Mouse (Mus musculus): Measurements from ENCODE around the gene Ttc25. TPM values are rescaled to one million over a fixed set of nuclear protein-coding genes. Genes with fewer than 3 reads are reported as not detected.

Ttc25 gene
- polyA plus RNA-seq, 1 experiment from 2014 or later: 1.2 TPM

GRCm38 (mm10) chr11:100516291-100516690, 29.1 kb upstream of the Ttc25 start:
- Histone ChIP-seq H3K27ac (no peak overlapping the region), H3K4me1 (replicated peaks) (no peaks in the 10 kb centered on the region), H3K9me3 (no peaks in the 10 kb centered on the region), H3K36me3 (peaks cover 99% of the 10 kb centered on the region), H3K27me3 (no peaks in the 10 kb centered on the region), H3K4me3 (replicated peaks) (no peak overlapping the region), H3K4me2 (no peak overlapping the region), H3K9ac (replicated peaks) (no peak overlapping the region; the same call in 1 of the 2 replicates)
- 77% methylated on average over 9 of the region's 9 CpGs for WGBS
- no peak for ATAC-seq (ENCODE audit: insufficient number of reproducible peaks, insufficient read depth, low FRiP score, low TSS enrichment, low read depth)

GRCm38 (mm10) chr11:100518188-100518591, 27.2 kb upstream of the Ttc25 start:
- H3K27me3 ChIP-seq: no peaks in the 10 kb centered on the region
- 61% methylated on average over 5 of the region's 5 CpGs for WGBS
- 0 out of 2 replicates have a peak overlapping the region, but pooled peaks have one; percentile 45 for H3K27ac ChIP-seq
- no peak for ATAC-seq (ENCODE audit: insufficient number of reproducible peaks, insufficient read depth, low FRiP score, low TSS enrichment, low read depth)
- peaks cover 100% of the 10 kb centered on the region for H3K36me3 ChIP-seq
- H3K9me3 ChIP-seq: no peaks in the 10 kb centered on the region
- H3K4me3 ChIP-seq (replicated peaks): no peak overlapping the region
- H3K4me2 ChIP-seq: no peak overlapping the region
- H3K9ac ChIP-seq (replicated peaks): no peak overlapping the region
- H3K4me1 ChIP-seq (replicated peaks): no peaks in the 10 kb centered on the region

DNA sequence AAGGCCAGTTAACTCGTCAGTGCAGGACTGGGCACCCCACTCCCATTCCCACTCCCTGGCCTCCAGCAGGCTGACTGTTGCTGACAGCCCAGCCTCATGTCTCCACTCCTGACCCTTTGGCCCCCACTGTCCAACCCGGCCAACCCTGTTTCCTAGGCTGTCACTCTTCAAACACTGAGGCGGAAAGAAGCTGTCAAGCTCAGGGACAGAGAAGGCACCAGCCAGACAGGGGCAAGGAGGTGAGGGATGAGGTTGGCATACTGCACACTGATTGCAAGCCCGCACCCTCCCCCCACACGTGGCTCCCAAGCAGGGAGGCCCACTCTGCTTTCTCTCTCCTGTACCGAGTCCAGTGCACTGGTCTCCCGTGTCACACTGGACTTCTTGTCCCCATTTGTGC, 26.2 kb upstream of the Ttc25 start:
- H3K4me3 ChIP-seq (replicated peaks): no peak overlapping the region
- H3K4me1 ChIP-seq (replicated peaks): no peaks in the 10 kb centered on the region
- no peak for ATAC-seq (ENCODE audit: insufficient number of reproducible peaks, insufficient read depth, low FRiP score, low TSS enrichment, low read depth)
- H3K27ac ChIP-seq: no peak overlapping the region
- peaks cover 100% of the 10 kb centered on the region for H3K36me3 ChIP-seq
- no peaks in the 10 kb centered on the region for H3K9me3 ChIP-seq
- WGBS: 85% methylated on average over 7 of the region's 7 CpGs
- H3K4me2 ChIP-seq: no peak overlapping the region
- H3K27me3 ChIP-seq: no peaks in the 10 kb centered on the region
- H3K9ac ChIP-seq (replicated peaks): no peak overlapping the region

- Histone ChIP-seq H3K36me3 (peaks cover 88% of the 10 kb centered on the region), H3K4me2 (no peak overlapping the region), H3K27me3 (no peaks in the 10 kb centered on the region), H3K4me1 (replicated peaks) (peaks cover 13% of the 10 kb centered on the region), H3K27ac (no peak overlapping the region), H3K9ac (replicated peaks) (no peak overlapping the region), H3K4me3 (replicated peaks) (no peak overlapping the region), H3K9me3 (no peaks in the 10 kb centered on the region)
- no peak for ATAC-seq (ENCODE audit: insufficient number of reproducible peaks, insufficient read depth, low FRiP score, low TSS enrichment, low read depth)
- WGBS: 78% methylated on average over 15 of the region's 15 CpGs
Measured at GRCm38 (mm10) chr11:100520838-100521237, 24.6 kb upstream of the Ttc25 start.

DNA sequence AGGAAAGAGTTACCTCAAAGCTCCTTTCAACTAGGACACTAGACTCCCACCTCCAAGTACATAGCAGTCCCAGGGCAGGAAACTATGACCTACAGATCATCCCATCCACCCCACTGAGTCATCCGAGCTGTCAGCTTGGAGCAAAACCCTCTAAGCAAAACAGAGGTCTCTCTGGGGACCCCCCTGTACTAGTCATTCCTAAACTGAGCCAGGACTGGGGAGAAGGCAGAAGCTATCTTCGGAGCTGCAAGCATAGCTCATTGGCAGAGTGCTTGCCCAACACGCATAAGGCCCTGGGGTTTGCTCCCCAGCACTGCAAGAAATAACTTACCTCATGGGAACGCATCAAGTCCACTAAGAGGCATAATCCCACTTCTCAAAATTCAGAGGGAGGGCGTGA, 21.0 kb upstream of the Ttc25 start:
- Histone ChIP-seq H3K4me3 (replicated peaks) (no peak overlapping the region), H3K4me2 (no peak overlapping the region), H3K9me3 (no peaks in the 10 kb centered on the region), H3K4me1 (replicated peaks) (peaks cover 27% of the 10 kb centered on the region), H3K27me3 (no peaks in the 10 kb centered on the region), H3K36me3 (peaks cover 53% of the 10 kb centered on the region), H3K9ac (replicated peaks) (no peak overlapping the region), H3K27ac (no peak overlapping the region)
- no peak for ATAC-seq (ENCODE audit: insufficient number of reproducible peaks, insufficient read depth, low FRiP score, low TSS enrichment, low read depth)
- 86% methylated on average over 5 of the region's 5 CpGs for WGBS

DNA sequence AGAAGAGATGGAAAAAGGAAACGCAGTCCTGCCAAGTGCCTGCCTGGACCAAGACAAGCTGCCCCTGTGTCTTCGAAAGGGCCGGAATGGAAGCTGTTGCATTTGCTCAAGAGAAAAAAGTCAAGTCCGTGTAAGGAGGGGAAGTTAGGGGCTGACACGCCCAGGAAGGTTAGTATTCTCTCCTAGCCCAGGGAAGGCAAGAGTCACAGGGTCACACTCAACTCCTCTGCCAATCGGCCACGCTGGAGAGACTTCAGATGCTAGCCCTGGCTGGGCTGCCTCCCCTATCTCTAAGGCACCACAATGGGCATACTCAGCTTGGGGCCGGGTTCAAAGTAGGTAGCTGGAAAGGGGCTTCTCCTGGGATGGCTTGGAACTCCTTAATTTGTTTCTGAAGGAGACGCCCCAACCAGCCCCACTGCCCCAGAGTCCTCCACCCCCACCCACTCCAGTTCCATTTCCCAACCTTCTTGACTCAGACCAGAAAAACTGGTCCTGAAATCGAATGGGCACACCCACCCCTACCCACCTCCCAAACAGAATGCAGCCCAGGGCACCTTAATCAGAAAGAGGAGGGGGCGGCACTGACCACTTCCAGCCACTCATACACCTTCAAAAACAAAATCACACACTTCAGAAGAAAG, 20.3 kb upstream of the Ttc25 start:
- Histone ChIP-seq H3K4me2 (peak overlapping the region; percentile 93), H3K4me1 (replicated peaks) (peaks cover 27% of the 10 kb centered on the region), H3K27ac (no peak overlapping the region), H3K9ac (replicated peaks) (0 out of 2 replicates have a peak overlapping the region, but pooled peaks have one; percentile 34), H3K36me3 (peaks cover 45% of the 10 kb centered on the region), H3K9me3 (no peaks in the 10 kb centered on the region), H3K27me3 (no peaks in the 10 kb centered on the region), H3K4me3 (replicated peaks) (peak overlapping the region; percentile 79)
- 62% methylated on average over 11 of the region's 11 CpGs for WGBS
- no peak for ATAC-seq (ENCODE audit: insufficient number of reproducible peaks, insufficient read depth, low FRiP score, low TSS enrichment, low read depth)

DNA sequence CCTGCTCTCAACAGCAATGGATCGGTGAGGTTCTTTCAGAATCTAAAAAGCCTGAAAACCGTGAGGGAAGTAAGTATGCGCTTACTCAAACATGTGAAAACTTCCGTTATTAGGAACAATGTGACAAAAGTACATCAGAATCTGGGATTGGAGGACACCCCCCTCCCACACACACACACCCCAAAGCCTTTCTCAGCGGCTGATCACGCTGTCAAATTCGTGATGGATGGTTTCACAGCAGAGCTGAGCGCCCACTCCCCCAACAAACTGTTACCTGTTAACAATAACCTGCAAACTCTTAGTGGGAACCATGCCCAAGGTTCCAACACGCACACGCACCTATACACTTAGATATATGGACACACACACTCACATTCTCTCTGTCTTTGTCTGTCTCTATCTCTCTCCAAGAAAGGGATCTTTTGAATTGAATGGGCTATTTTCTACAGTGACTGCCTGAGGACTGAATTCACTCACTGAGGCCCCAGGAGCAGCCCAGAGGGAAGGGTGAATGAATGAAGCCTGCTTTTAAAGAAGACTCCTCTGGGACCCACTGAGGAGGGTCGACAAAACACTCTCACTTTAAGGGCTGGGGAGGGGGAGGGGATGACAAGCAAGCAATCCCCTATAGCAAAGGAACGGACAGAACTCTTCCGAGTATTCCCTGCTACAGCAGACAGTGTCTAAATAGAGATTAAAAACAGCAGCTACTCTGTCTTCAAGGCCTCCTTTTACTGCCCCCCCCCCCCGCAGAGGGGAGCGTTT, 19.2 kb upstream of the Ttc25 start:
- Histone ChIP-seq H3K9ac (replicated peaks) (peak overlapping the region; percentile 75), H3K4me3 (replicated peaks) (peak overlapping the region; percentile 79), H3K27me3 (no peaks in the 10 kb centered on the region), H3K9me3 (no peaks in the 10 kb centered on the region), H3K36me3 (peaks cover 34% of the 10 kb centered on the region), H3K4me1 (replicated peaks) (peaks cover 27% of the 10 kb centered on the region), H3K27ac (no peak overlapping the region), H3K4me2 (peak overlapping the region; percentile 93)
- 13% methylated on average over 15 of the region's 15 CpGs for WGBS
- ATAC-seq (ENCODE audit: insufficient number of reproducible peaks, insufficient read depth, low FRiP score, low TSS enrichment, low read depth): no peak

DNA sequence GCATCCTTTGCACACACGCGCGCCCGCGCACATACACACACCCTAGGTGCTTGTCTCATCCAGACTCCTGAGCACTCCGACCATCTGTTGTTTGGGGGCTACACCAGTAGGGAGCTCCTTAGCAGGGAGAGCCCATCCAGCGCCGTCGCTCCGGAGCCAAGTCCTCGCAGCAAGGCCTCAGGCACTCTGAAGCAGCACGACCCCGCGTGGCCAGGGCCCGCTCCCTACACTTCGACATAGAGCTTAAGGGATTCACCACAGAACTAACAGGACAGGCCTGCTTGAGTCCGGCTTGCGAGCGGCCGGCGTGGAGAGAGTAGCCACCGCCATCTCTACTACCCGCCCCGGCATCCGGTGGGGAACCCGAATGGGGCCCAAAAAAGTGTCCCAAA, 18.3 kb upstream of the Ttc25 start:
- peak overlapping the region; percentile 91 for H3K27ac ChIP-seq
- H3K9me3 ChIP-seq: no peaks in the 10 kb centered on the region
- peaks cover 26% of the 10 kb centered on the region for H3K36me3 ChIP-seq
- peak overlapping the region; percentile 93 for H3K4me2 ChIP-seq
- H3K9ac ChIP-seq (replicated peaks): peak overlapping the region; percentile 75
- WGBS: under 1% methylated on average over 26 of the region's 26 CpGs
- H3K4me1 ChIP-seq (replicated peaks): peaks cover 27% of the 10 kb centered on the region
- peak; percentile 16; the same call in 1 of the 2 replicates for ATAC-seq (ENCODE audit: insufficient number of reproducible peaks, insufficient read depth, low FRiP score, low TSS enrichment, low read depth)
- no peaks in the 10 kb centered on the region for H3K27me3 ChIP-seq
- peak overlapping the region; percentile 79 for H3K4me3 ChIP-seq (replicated peaks)

GRCm38 (mm10) chr11:100527458-100528374, 17.7 kb upstream of the Ttc25 start, which contains the start of gene Acly:
Acly (minus strand) TSS chr11:100528000.
- Histone ChIP-seq H3K4me3 (replicated peaks) (peak within 1 kb of the TSS; percentile 79), H3K4me2 (peak within 1 kb of the TSS; percentile 93), H3K27me3 (no peaks in the 10 kb centered on the region), H3K27ac (peak within 1 kb of the TSS; percentile 91), H3K9ac (replicated peaks) (peak within 1 kb of the TSS; percentile 75), H3K4me1 (replicated peaks) (peaks cover 27% of the 10 kb centered on the region), H3K36me3 (peaks cover 19% of the 10 kb centered on the region), H3K9me3 (no peaks in the 10 kb centered on the region)
- peak; percentile 97 for ATAC-seq (ENCODE audit: insufficient number of reproducible peaks, insufficient read depth, low FRiP score, low TSS enrichment, low read depth)
- WGBS: under 1% methylated on average over 53 of the region's 54 CpGs

- Histone ChIP-seq H3K4me2 (peak overlapping the region; percentile 93), H3K4me3 (replicated peaks) (peak overlapping the region; percentile 79), H3K9ac (replicated peaks) (peak overlapping the region; percentile 66), H3K27me3 (no peaks in the 10 kb centered on the region), H3K9me3 (no peaks in the 10 kb centered on the region), H3K4me1 (replicated peaks) (peaks cover 27% of the 10 kb centered on the region), H3K27ac (peak overlapping the region; percentile 91), H3K36me3 (peaks cover 11% of the 10 kb centered on the region)
- WGBS: 22% methylated on average over 19 of the region's 19 CpGs
- ATAC-seq (ENCODE audit: insufficient number of reproducible peaks, insufficient read depth, low FRiP score, low TSS enrichment, low read depth): peak; percentile 34; the same call in 1 of the 2 replicates
Measured at GRCm38 (mm10) chr11:100528375-100529165, 16.8 kb upstream of the Ttc25 start.

Data from limb, embryonic 12.5 days (tissue).